Mouse (Mus musculus) CH12.LX (cell line): Measurements from ENCODE around the gene Ddah2.

Source experiments
- CHD2 ChIP-seq: IDR thresholded peaks from 2 replicates; pipeline ENCODE4 v1.6.1; 2011; ENCODE audit warnings: low read length, improper control_type of control experiment
- CTCF ChIP-seq, 2 experiments: IDR thresholded peaks in 1 of 2; conservative IDR thresholded peaks in 1 of 2; 2 replicates each; pipeline ENCODE4 v1.5.1; 2011 to 2012; ENCODE audit warnings: low read depth in 2 of 2, low read length in 2 of 2, improper control_type of control experiment in 1 of 2, inconsistent platforms in 1 of 2, mild to moderate bottlenecking in 1 of 2, moderate library complexity in 1 of 2
- ETS1 ChIP-seq: conservative IDR thresholded peaks from 2 replicates; pipeline ENCODE4 v1.6.1; 2012; ENCODE audit warnings: low read depth, mild to moderate bottlenecking, inconsistent platforms, low read length, improper control_type of control experiment, moderate library complexity
- MXI1 ChIP-seq: IDR thresholded peaks from 2 replicates; pipeline ENCODE4 v1.6.1; 2011; ENCODE audit warnings: mild to moderate bottlenecking, low read depth, low read length, improper control_type of control experiment
- POLR2A ChIP-seq: IDR thresholded peaks from 2 replicates; pipeline ENCODE4 v1.6.1; 2011; ENCODE audit warnings: low read depth, mild to moderate bottlenecking, improper control_type of control experiment, low read length
- SMC3 ChIP-seq: IDR thresholded peaks from 2 replicates; pipeline ENCODE4 v1.6.1; 2011; ENCODE audit warnings: low read depth, low read length, improper control_type of control experiment
- ZMIZ1 ChIP-seq: IDR thresholded peaks from 2 replicates; pipeline ENCODE4 v1.6.1; 2012; ENCODE audit warnings: low read depth, mild to moderate bottlenecking, inconsistent platforms, low read length, improper control_type of control experiment

DNA sequence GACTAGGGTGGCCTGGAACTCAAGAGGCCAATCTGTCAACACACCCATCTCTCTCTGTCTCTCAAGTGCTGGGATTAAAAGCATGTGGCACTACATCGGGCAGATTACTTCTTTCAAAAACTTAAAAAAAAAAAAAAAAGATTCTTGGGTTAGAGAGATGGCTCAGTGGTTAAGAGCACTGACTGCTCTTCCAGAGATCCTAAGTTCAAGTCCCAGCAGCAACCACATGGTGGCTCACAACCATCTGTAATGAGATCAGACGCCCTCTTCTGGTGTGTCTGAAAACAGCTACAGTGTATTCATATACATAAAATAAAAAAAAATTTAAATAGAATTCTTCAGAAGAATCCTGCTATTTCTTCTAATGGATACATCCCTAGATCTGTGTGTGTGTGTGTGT, 29.3 kb downstream of the Ddah2 start:
- no peak for TF ChIP-seq ZMIZ1
- peak in 1 of 2 experiments; percentile 72; a peak in 2 of 4 replicates for TF ChIP-seq CTCF (conservative IDR thresholded peaks at IDR 0.05 in 1 of 2, IDR thresholded peaks at IDR 0.05 in 1 of 2; ENCODE audit: low read depth in 2 of 2, low read length in 2 of 2)
- no peak for TF ChIP-seq ETS1
- no peak for TF ChIP-seq POLR2A
- no peak for TF ChIP-seq MXI1
- no peak for TF ChIP-seq CHD2
- peak; percentile 30; the same call in 1 of the 2 replicates for TF ChIP-seq SMC3
